Mouse (Mus musculus): ENCODE results near the gene Vsir.
A peak's percentile ranks its signal among the peaks of the same experiment; 100 is the strongest.

The Vsir gene

GRCm38 (mm10) chr10:60346701-60347405 is at the start of gene Vsir:
Vsir (plus strand) TSS chr10:60346851.
- DNase-seq (ENCODE audit: low spot score in 2 of 2), result peak; percentile 44 to 71

- no peak for DNase-seq (ENCODE audit: low spot score in 2 of 2)
These were observed 47.0 kb upstream of the Vsir start for GRCm38 (mm10) chr10:60299636-60300035.

GRCm38 (mm10) chr10:60303419-60303818 is 43.2 kb upstream of the Vsir start:
- no peak for DNase-seq (ENCODE audit: low spot score in 2 of 2)

GRCm38 (mm10) chr10:60304854-60305628 is 41.6 kb upstream of the Vsir start:
- peak; percentile 60 to 75 for DNase-seq (ENCODE audit: low spot score in 2 of 2)

- no peak for DNase-seq (ENCODE audit: low spot score in 2 of 2)
These were observed 36.0 kb upstream of the Vsir start for GRCm38 (mm10) chr10:60310629-60311028.

- no peak for DNase-seq (ENCODE audit: low spot score in 2 of 2)
These were observed 33.0 kb upstream of the Vsir start for GRCm38 (mm10) chr10:60313606-60314005.

GRCm38 (mm10) chr10:60316166-60316565 is 30.5 kb upstream of the Vsir start:
- no peak for DNase-seq (ENCODE audit: low spot score in 2 of 2)

- DNase-seq (ENCODE audit: low spot score in 2 of 2), result no peak
These were observed 17.5 kb upstream of the Vsir start for GRCm38 (mm10) chr10:60328963-60329650.

GRCm38 (mm10) chr10:60334583-60334982 is 12.1 kb upstream of the Vsir start:
- no peak for DNase-seq (ENCODE audit: low spot score in 2 of 2)

GRCm38 (mm10) chr10:60335021-60335420 is 11.6 kb upstream of the Vsir start:
- DNase-seq (ENCODE audit: low spot score in 2 of 2), result no peak

- DNase-seq (ENCODE audit: low spot score in 2 of 2), result no peak
These were observed 5.1 kb upstream of the Vsir start for GRCm38 (mm10) chr10:60341528-60341927.

GRCm38 (mm10) chr10:60344111-60344510 is 2.5 kb upstream of the Vsir start:
- no peak for DNase-seq (ENCODE audit: low spot score in 2 of 2)

- no peak for DNase-seq (ENCODE audit: low spot score in 2 of 2)
These were observed 595 bp upstream of the Vsir start for GRCm38 (mm10) chr10:60346056-60346455.

- no peak for DNase-seq (ENCODE audit: low spot score in 2 of 2)
These were observed 1.3 kb downstream of the Vsir start for GRCm38 (mm10) chr10:60347768-60348610.

GRCm38 (mm10) chr10:60349056-60349455 is 2.4 kb downstream of the Vsir start:
- DNase-seq (ENCODE audit: low spot score in 2 of 2), result no peak

- DNase-seq (ENCODE audit: low spot score in 2 of 2), result no peak
These were observed 3.0 kb downstream of the Vsir start for GRCm38 (mm10) chr10:60349644-60350043.

- DNase-seq (ENCODE audit: low spot score in 2 of 2), result no peak
These were observed 3.6 kb downstream of the Vsir start for GRCm38 (mm10) chr10:60350077-60350804.

GRCm38 (mm10) chr10:60350805-60351167 is 4.1 kb downstream of the Vsir start:
- peak; percentile 73 to 78 for DNase-seq (ENCODE audit: low spot score in 2 of 2)

GRCm38 (mm10) chr10:60351248-60351647 is 4.6 kb downstream of the Vsir start:
- no peak for DNase-seq (ENCODE audit: low spot score in 2 of 2)

- no peak for DNase-seq (ENCODE audit: low spot score in 2 of 2)
These were observed 5.3 kb downstream of the Vsir start for GRCm38 (mm10) chr10:60351761-60352455.

All from cerebellum, postnatal 4 days (tissue).